Mouse (Mus musculus): ENCODE measurements around the gene Treml2.

Gene Treml2

GRCm38 (mm10) chr17:48299203-48299602 lies at the start of gene Treml2:
Gene Treml2 (plus strand): TSS chr17:48299498.
- no peak for DNase-seq

GRCm38 (mm10) chr17:48249501-48249900 lies 49.8 kb upstream of the Treml2 start:
- DNase-seq: no peak

GRCm38 (mm10) chr17:48250631-48251030 lies 48.7 kb upstream of the Treml2 start:
- no peak for DNase-seq

GRCm38 (mm10) chr17:48256575-48256974 lies 42.7 kb upstream of the Treml2 start:
- DNase-seq: no peak

- DNase-seq: no peak
These were observed 37.4 kb upstream of the Treml2 start for GRCm38 (mm10) chr17:48261868-48262267.

- no peak for DNase-seq
These were observed 35.4 kb upstream of the Treml2 start, which contains the start of gene Treml4 for GRCm38 (mm10) chr17:48263741-48264362. Gene Treml4 (plus strand): TSS chr17:48264295.

GRCm38 (mm10) chr17:48264662-48265061 lies 34.6 kb upstream of the Treml2 start:
- no peak for DNase-seq

- no peak for DNase-seq
These were observed 33.2 kb upstream of the Treml2 start for GRCm38 (mm10) chr17:48266138-48266537.

GRCm38 (mm10) chr17:48266610-48267304 lies 32.5 kb upstream of the Treml2 start:
- no peak for DNase-seq

- DNase-seq: no peak
These were observed 31.7 kb upstream of the Treml2 start for GRCm38 (mm10) chr17:48267591-48267990.

- no peak for DNase-seq
These were observed 31.0 kb upstream of the Treml2 start for GRCm38 (mm10) chr17:48268276-48268675.

GRCm38 (mm10) chr17:48269833-48270232 lies 29.5 kb upstream of the Treml2 start:
- no peak for DNase-seq

- DNase-seq: no peak
These were observed 27.1 kb upstream of the Treml2 start for GRCm38 (mm10) chr17:48272158-48272557.

- DNase-seq: no peak
These were observed 26.7 kb upstream of the Treml2 start for GRCm38 (mm10) chr17:48272598-48272997.

GRCm38 (mm10) chr17:48274098-48274497 lies 25.2 kb upstream of the Treml2 start:
- no peak for DNase-seq

- peak; percentile 42 for DNase-seq
These were observed 24.4 kb upstream of the Treml2 start for GRCm38 (mm10) chr17:48274885-48275284.

- no peak for DNase-seq
These were observed 23.6 kb upstream of the Treml2 start for GRCm38 (mm10) chr17:48275736-48276135.

- no peak for DNase-seq
These were observed 20.9 kb upstream of the Treml2 start for GRCm38 (mm10) chr17:48278381-48278780.

- no peak for DNase-seq
These were observed 20.3 kb upstream of the Treml2 start for GRCm38 (mm10) chr17:48279002-48279401.

- no peak for DNase-seq
These were observed 18.2 kb upstream of the Treml2 start for GRCm38 (mm10) chr17:48280943-48281738.

GRCm38 (mm10) chr17:48281739-48282085 lies 17.6 kb upstream of the Treml2 start:
- DNase-seq: no peak

- DNase-seq: no peak
These were observed 12.5 kb upstream of the Treml2 start for GRCm38 (mm10) chr17:48286765-48287164.

GRCm38 (mm10) chr17:48287276-48287675 lies 12.0 kb upstream of the Treml2 start:
- DNase-seq: no peak

All from kidney, adult 11 months (tissue).